17 mouse cellular contexts compared by ENCODE assay signal in genomic region chr13:43331721-43332444, GRCm38 (mm10). TPM values are rescaled to one million over a fixed set of nuclear protein-coding genes. Genes with fewer than 3 reads are reported as not detected.
DNase-seq lines count a peak whose midpoint lies in the region; ATAC-seq and TF ChIP-seq lines count a peak whose summit lies in the region.
"Had no signal": no experiment of that assay in that cellular context is flagged by ENCODE, and none has a peak within 500 bp of the region (broad histone marks: within the 10 kb centered on the region; RNA-seq: fewer than 3 reads in every experiment).

No protein-coding gene starts in this region.

- no peak overlapping the region for H3K27ac ChIP-seq in kidney, postnatal 0 days
- H3K27ac ChIP-seq in stomach, postnatal 0 days (replicated peaks) = no peak overlapping the region
- no peak overlapping the region for H3K27ac ChIP-seq in forebrain, embryonic 12.5 days
- H3K27ac ChIP-seq: heart, embryonic 13.5 days; hindbrain, embryonic 13.5 days; left cerebral cortex, adult 2 months; liver, embryonic 12.5 days; midbrain, embryonic 15.5 days had no signal

- TF ChIP-seq EP300 in stomach, postnatal 0 days (optimal IDR thresholded peaks at IDR 0.05) = no peak

- no peaks in the 10 kb centered on the region for H3K4me1 ChIP-seq in kidney, postnatal 0 days (replicated peaks; ENCODE audit: insufficient read depth, low read length)
- H3K4me1 ChIP-seq in stomach, postnatal 0 days (replicated peaks; ENCODE audit: control insufficient read depth, insufficient read depth) = 0 out of 2 replicates have a peak, but pooled peaks cover 4% of the 10 kb centered on the region
- no peaks in the 10 kb centered on the region for H3K4me1 ChIP-seq in forebrain, embryonic 12.5 days
- H3K4me1 ChIP-seq: heart, embryonic 13.5 days; hindbrain, embryonic 13.5 days; liver, embryonic 12.5 days; midbrain, embryonic 15.5 days had no signal

- 26% methylated on average over 11 of the region's 11 CpGs for WGBS in kidney, postnatal 0 days
- 42% methylated on average over 11 of the region's 11 CpGs for WGBS in stomach, postnatal 0 days
- 64% methylated on average over 11 of the region's 11 CpGs for WGBS in forebrain, embryonic 12.5 days

- H3K4me3 ChIP-seq in kidney, postnatal 0 days (replicated peaks; ENCODE audit: low read depth, low read length) = no peak overlapping the region
- H3K4me3 ChIP-seq in stomach, postnatal 0 days (ENCODE audit: low read depth, low read length) = no peak overlapping the region
- no peak overlapping the region for H3K4me3 ChIP-seq in forebrain, embryonic 12.5 days (replicated peaks)
- H3K4me3 ChIP-seq: heart, embryonic 13.5 days; hindbrain, embryonic 13.5 days; left cerebral cortex, adult 2 months; liver, embryonic 12.5 days; midbrain, embryonic 15.5 days; myocyte had no signal

- H3K27me3 ChIP-seq in kidney, postnatal 0 days (ENCODE audit: insufficient read depth, low read length) = no peaks in the 10 kb centered on the region
- H3K27me3 ChIP-seq in stomach, postnatal 0 days (ENCODE audit: control insufficient read depth, insufficient read depth, low read length) = no peaks in the 10 kb centered on the region
- no peaks in the 10 kb centered on the region for H3K27me3 ChIP-seq in forebrain, embryonic 12.5 days
- H3K27me3 ChIP-seq: heart, embryonic 13.5 days; hindbrain, embryonic 13.5 days; liver, embryonic 12.5 days; midbrain, embryonic 15.5 days had no signal

- no peak overlapping the region for H3K9ac ChIP-seq in kidney, postnatal 0 days (ENCODE audit: low read depth, low read length)
- no peak overlapping the region for H3K9ac ChIP-seq in stomach, postnatal 0 days (ENCODE audit: low read length)
- H3K9ac ChIP-seq in forebrain, embryonic 12.5 days = no peak overlapping the region
- H3K9ac ChIP-seq: heart, embryonic 13.5 days; hindbrain, embryonic 13.5 days; liver, embryonic 12.5 days; midbrain, embryonic 15.5 days had no signal

- H3K4me2 ChIP-seq in kidney, postnatal 0 days (ENCODE audit: low read length) = no peak overlapping the region
- H3K4me2 ChIP-seq in stomach, postnatal 0 days (replicated peaks; ENCODE audit: low read depth) = no peak overlapping the region
- H3K4me2 ChIP-seq in forebrain, embryonic 12.5 days = no peak overlapping the region
- H3K4me2 ChIP-seq: heart, embryonic 13.5 days; hindbrain, embryonic 13.5 days; liver, embryonic 12.5 days; midbrain, embryonic 15.5 days had no signal

- ATAC-seq in kidney, postnatal 0 days (replicated peaks; ENCODE audit: low FRiP score, low read depth) = no peak
- ATAC-seq in stomach, postnatal 0 days (ENCODE audit: low FRiP score, low TSS enrichment) = no peak
- ATAC-seq in forebrain, embryonic 12.5 days (ENCODE audit: low FRiP score) = no peak
- ATAC-seq: CD4-positive, CD25-positive, alpha-beta regulatory T cell, adult 4 months; inflammation-experienced regulatory T-cells, adult 6 months; liver, embryonic 12.5 days; midbrain, embryonic 15.5 days had no signal

- no peaks in the 10 kb centered on the region for H3K9me3 ChIP-seq in kidney, postnatal 0 days (replicated peaks; ENCODE audit: low read length)
- H3K9me3 ChIP-seq in stomach, postnatal 0 days (ENCODE audit: control insufficient read depth, low read length) = no peaks in the 10 kb centered on the region
- no peaks in the 10 kb centered on the region for H3K9me3 ChIP-seq in forebrain, embryonic 12.5 days
- H3K9me3 ChIP-seq: heart, embryonic 13.5 days; hindbrain, embryonic 13.5 days; liver, embryonic 12.5 days; midbrain, embryonic 15.5 days had no signal

- no peak for TF ChIP-seq CTCF in kidney, postnatal 0 days (IDR thresholded peaks at IDR 0.05; ENCODE audit: low read depth)
- TF ChIP-seq CTCF in stomach, postnatal 0 days (IDR thresholded peaks at IDR 0.05; ENCODE audit: low read depth) = no peak

- no peaks in the 10 kb centered on the region for H3K36me3 ChIP-seq in kidney, postnatal 0 days (ENCODE audit: insufficient read depth, low read length)
- H3K36me3 ChIP-seq in stomach, postnatal 0 days (ENCODE audit: control insufficient read depth, insufficient read depth, low read length) = no peaks in the 10 kb centered on the region
- H3K36me3 ChIP-seq in forebrain, embryonic 12.5 days (replicated peaks) = no peaks in the 10 kb centered on the region
- H3K36me3 ChIP-seq: heart, embryonic 13.5 days; hindbrain, embryonic 13.5 days; liver, embryonic 12.5 days; midbrain, embryonic 15.5 days had no signal

- peak; percentile 24 for DNase-seq in embryo, embryonic 10.5 days (ENCODE audit: low spot score)
- DNase-seq in embryo, embryonic 11 days = no peak
- peak; percentile 53 for DNase-seq in kidney, postnatal 0 days (ENCODE audit: low spot score)
- DNase-seq in kidney, postnatal 10 days = no peak
- peak; percentile 16 for DNase-seq in MEL-GATA-1-ER (ENCODE audit: extremely low read depth, low read depth)
- peak; percentile 25 for DNase-seq in fibroblast of lung, adult 2 months (ENCODE audit: low read depth)
- DNase-seq in stomach, postnatal 0 days (ENCODE audit: low spot score) = no peak
- DNase-seq: left cerebral cortex, postnatal 4 days had no signal

RNA-seq across cellular contexts. Expression of gene Gfod1, which starts 27.9 kb away (rescaled TPM):
- 0.34 TPM in 2 replicates for polyA plus RNA-seq in kidney, postnatal 0 days (2015; fragmentation: Nextera tagmentation; extraction: Ambion mirVana)
- 0.57 and 1.1 TPM in 2 replicates for polyA plus RNA-seq in stomach, postnatal 0 days (2015; fragmentation: Nextera tagmentation; extraction: Ambion mirVana)
- 0.97 and 1.1 TPM in 2 replicates for polyA plus RNA-seq in forebrain, embryonic 12.5 days (2016; fragmentation: Nextera tagmentation; extraction: Ambion mirVana)

RNA-seq across cellular contexts. Expression of gene Sirt5, which starts 33.4 kb away (rescaled TPM):
- 22.2 and 22.6 TPM in 2 replicates for polyA plus RNA-seq in kidney, postnatal 0 days (2015; fragmentation: Nextera tagmentation; extraction: Ambion mirVana)
- polyA plus RNA-seq in stomach, postnatal 0 days (2015; fragmentation: Nextera tagmentation; extraction: Ambion mirVana) = 12.5 and 13.6 TPM in 2 replicates
- polyA plus RNA-seq in forebrain, embryonic 12.5 days (2016; fragmentation: Nextera tagmentation; extraction: Ambion mirVana) = 43.2 and 44.1 TPM in 2 replicates

Comparison
In these comparisons a context has a peak if more than half of its experiments do, and no peak if none do; other contexts are left out.
1. DNase-seq: peak in embryo, embryonic 10.5 days (single experiment), kidney, postnatal 0 days (single experiment), MEL-GATA-1-ER (single experiment) and fibroblast of lung, adult 2 months (single experiment); none in embryo, embryonic 11 days (single experiment), kidney, postnatal 10 days (single experiment) and stomach, postnatal 0 days (single experiment).